Mouse (Mus musculus): ENCODE measurements at regions not wholly inside any gene's neighbourhood (a gene's known extent, or its start where the extent isn't known, plus 50 kb on each side); places are given as distances from the start of the nearest gene placed in this dataset.

DNA sequence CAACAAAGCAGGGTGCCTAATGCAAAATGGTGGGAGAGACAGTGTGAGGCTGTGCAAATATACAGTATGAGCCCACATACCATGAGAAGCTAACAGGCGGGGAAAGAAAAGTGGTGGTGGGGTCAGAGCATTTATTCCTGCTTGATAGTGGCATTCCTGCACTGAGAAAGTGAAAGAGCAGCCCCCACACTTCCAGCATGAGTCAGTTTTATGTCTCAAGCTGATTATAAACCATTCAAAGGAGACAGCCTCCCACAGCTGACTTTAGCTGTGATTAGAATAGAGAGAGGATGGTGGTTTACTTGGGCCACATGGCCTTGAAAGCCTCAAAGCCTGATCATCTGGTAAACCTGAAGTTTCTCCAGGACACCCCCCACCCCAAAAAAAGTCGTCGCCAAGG lies 64.4 kb downstream of the Gm43517 start:
- intact Hi-C loops (cut with DNase I), result no loop called here
- DNase-seq (ENCODE audit: low spot score in 2 of 2), result peak; percentile 31 to 75

DNA sequence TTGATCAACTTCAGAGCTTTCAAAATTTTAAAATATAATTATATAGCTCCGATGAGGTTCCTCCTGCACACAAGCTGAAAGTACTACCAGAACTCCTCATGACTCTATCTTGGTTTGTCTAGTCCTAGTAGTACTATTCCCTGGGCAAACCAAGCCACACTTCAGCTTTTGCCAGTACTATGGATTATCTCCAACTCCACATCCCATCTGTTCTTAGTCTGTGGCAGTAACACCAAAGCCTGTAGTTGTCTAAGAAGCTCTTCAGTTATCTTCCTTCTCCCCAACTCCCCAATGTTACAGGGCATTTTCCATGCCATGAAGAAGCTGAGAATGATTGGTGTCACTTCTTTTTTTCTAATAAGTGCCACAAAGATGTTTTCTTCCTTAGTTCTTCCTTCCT lies 83.1 kb downstream of the Gm43517 start:
- intact Hi-C loops (cut with DNase I), result no loop called here
- DNase-seq (ENCODE audit: low spot score in 2 of 2), result peak in 1 of 2 experiments; percentile 63

- DNase-seq (ENCODE audit: low spot score in 2 of 2), result peak; percentile 72 to 95
- intact Hi-C loops (cut with DNase I), result loop anchor here (5.0 kb wide), 2 partner anchors 71 to 269 kb away; no protein-coding TSS in a partner anchor
Observed at GRCm38 (mm10) chr12:49473371-49473770, 88.4 kb downstream of the Gm43517 start.

- intact Hi-C loops (cut with DNase I), result loop anchor here (5.0 kb wide), 1 partner anchor 467 kb away; no protein-coding TSS in a partner anchor
Observed at GRCm38 (mm10) chr12:49480656-49481055, 95.7 kb downstream of the Gm43517 start.

DNA sequence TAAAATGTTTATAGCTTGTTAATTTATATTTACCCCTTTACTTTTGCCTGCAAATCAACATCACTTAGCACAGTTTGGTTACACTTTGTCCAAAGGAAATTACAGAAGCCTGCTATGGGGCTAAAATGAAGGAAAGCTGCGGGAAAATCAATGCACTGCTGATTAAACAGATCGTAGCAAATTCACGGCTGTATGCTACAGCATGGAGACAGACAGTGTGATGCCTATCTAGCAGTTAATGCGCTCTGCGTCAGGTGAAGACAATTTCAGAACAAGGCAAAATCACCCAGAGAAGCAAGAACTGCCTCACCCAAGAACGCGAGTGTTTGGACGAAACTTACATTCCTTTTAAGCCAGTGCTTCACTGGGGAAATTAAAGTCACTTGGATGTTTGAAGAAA lies 96.2 kb downstream of the Gm43517 start:
- DNase-seq (ENCODE audit: low spot score in 2 of 2), result peak in 1 of 2 experiments; percentile 27
- intact Hi-C loops (cut with DNase I), result loop anchor here (5.0 kb wide), 1 partner anchor 466 kb away; no protein-coding TSS in a partner anchor

More at GRCm38 (mm10) chr12:49480656-49481055, 95.7 kb downstream of the Gm43517 start:
- DNase-seq (ENCODE audit: low spot score in 2 of 2), result peak; percentile 31 to 33

- DNase-seq (ENCODE audit: low spot score in 2 of 2), result peak in 1 of 2 experiments; percentile 43
- intact Hi-C loops (cut with DNase I), result loop anchor here (5.0 kb wide), 1 partner anchor 465 kb away; no protein-coding TSS in a partner anchor
Observed at GRCm38 (mm10) chr12:49482367-49482766, 97.4 kb downstream of the Gm43517 start.

GRCm38 (mm10) chr12:49484070-49484770 lies 99.2 kb downstream of the Gm43517 start:
- DNase-seq (ENCODE audit: low spot score in 2 of 2), result no peak
- intact Hi-C loops (cut with DNase I), result loop anchor here (5.0 kb wide), 1 partner anchor 463 kb away; no protein-coding TSS in a partner anchor

DNA sequence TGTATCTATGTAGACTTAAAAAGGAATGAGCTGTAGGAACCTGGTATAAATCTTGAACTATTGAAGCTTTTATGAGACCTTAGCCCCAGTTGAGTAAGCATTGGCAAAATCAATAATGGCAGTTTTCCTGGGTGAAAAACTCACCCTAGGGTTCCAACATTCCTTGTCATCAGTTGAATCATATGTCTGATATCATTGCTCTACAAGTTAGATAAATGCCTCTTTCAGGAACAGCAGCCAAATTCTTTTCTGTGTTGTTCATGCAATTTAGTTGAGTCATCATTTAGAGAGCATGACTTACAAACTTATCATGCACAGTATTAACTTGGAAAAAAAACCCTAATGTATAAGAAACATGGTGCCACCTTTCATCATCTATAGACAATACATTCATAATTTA lies 128.2 kb downstream of the Gm43517 start:
- DNase-seq (ENCODE audit: low spot score in 2 of 2), result no peak
- intact Hi-C loops (cut with DNase I), result no loop called here

- DNase-seq (ENCODE audit: low spot score in 2 of 2), result no peak
- intact Hi-C loops (cut with DNase I), result no loop called here
Observed at GRCm38 (mm10) chr12:49514616-49515015, 129.6 kb downstream of the Gm43517 start.
